Mouse (Mus musculus): ENCODE data around the gene Lad1. TPM values are rescaled to one million over a fixed set of nuclear protein-coding genes. Genes with fewer than 3 reads are reported as not detected.

Lad1 gene
- polyA plus RNA-seq, 1 experiment, result not detected

- WGBS, result 64% methylated on average over 5 of the region's 5 CpGs
- TF ChIP-seq POLR2A (IDR thresholded peaks at IDR 0.05; ENCODE audit: insufficient read depth, low read depth, low read length) (no peak), CTCF (IDR thresholded peaks at IDR 0.05; ENCODE audit: insufficient read depth, low read depth, low read length) (no peak)
- Histone ChIP-seq H3K4me3 (ENCODE audit: insufficient read depth, low read depth, low read length) (no peak overlapping the region), H3K27ac (ENCODE audit: insufficient read depth, low read depth, low read length) (no peak overlapping the region), H3K4me1 (ENCODE audit: control insufficient read depth, insufficient read depth, low read length) (peaks cover 16% of the 10 kb centered on the region)
Measured at GRCm38 (mm10) chr1:135813687-135814395, 4.6 kb upstream of the Lad1 start.

- peaks cover 19% of the 10 kb centered on the region for H3K4me1 ChIP-seq (ENCODE audit: control insufficient read depth, insufficient read depth, low read length)
- WGBS, result 77% methylated on average over 5 of the region's 5 CpGs
- H3K27ac ChIP-seq (ENCODE audit: insufficient read depth, low read depth, low read length), result no peak overlapping the region
- no peak overlapping the region for H3K4me3 ChIP-seq (ENCODE audit: insufficient read depth, low read depth, low read length)
- TF ChIP-seq CTCF (IDR thresholded peaks at IDR 0.05; ENCODE audit: insufficient read depth, low read depth, low read length), result no peak
- no peak for TF ChIP-seq POLR2A (IDR thresholded peaks at IDR 0.05; ENCODE audit: insufficient read depth, low read depth, low read length)
Measured at GRCm38 (mm10) chr1:135814531-135814930, 3.9 kb upstream of the Lad1 start.

- TF ChIP-seq POLR2A (IDR thresholded peaks at IDR 0.05; ENCODE audit: insufficient read depth, low read depth, low read length) (no peak), CTCF (IDR thresholded peaks at IDR 0.05; ENCODE audit: insufficient read depth, low read depth, low read length) (no peak)
- WGBS, result 77% methylated on average over 4 of the region's 4 CpGs
- Histone ChIP-seq H3K27ac (ENCODE audit: insufficient read depth, low read depth, low read length) (no peak overlapping the region), H3K4me3 (ENCODE audit: insufficient read depth, low read depth, low read length) (no peak overlapping the region), H3K4me1 (ENCODE audit: control insufficient read depth, insufficient read depth, low read length) (peaks cover 19% of the 10 kb centered on the region)
Measured at GRCm38 (mm10) chr1:135817595-135817994, 803 bp upstream of the Lad1 start.

- 92% methylated on average over 10 of the region's 10 CpGs for WGBS
- Histone ChIP-seq H3K27ac (ENCODE audit: insufficient read depth, low read depth, low read length) (no peak overlapping the region), H3K4me1 (ENCODE audit: control insufficient read depth, insufficient read depth, low read length) (peaks cover 12% of the 10 kb centered on the region), H3K4me3 (ENCODE audit: insufficient read depth, low read depth, low read length) (no peak overlapping the region)
- TF ChIP-seq CTCF (IDR thresholded peaks at IDR 0.05; ENCODE audit: insufficient read depth, low read depth, low read length), result no peak
- TF ChIP-seq POLR2A (IDR thresholded peaks at IDR 0.05; ENCODE audit: insufficient read depth, low read depth, low read length), result no peak
Measured at GRCm38 (mm10) chr1:135820071-135820470, 1.7 kb downstream of the Lad1 start.

- Histone ChIP-seq H3K4me1 (ENCODE audit: control insufficient read depth, insufficient read depth, low read length) (peaks cover 12% of the 10 kb centered on the region), H3K27ac (ENCODE audit: insufficient read depth, low read depth, low read length) (no peak overlapping the region), H3K4me3 (ENCODE audit: insufficient read depth, low read depth, low read length) (no peak overlapping the region)
- 88% methylated on average over 16 of the region's 16 CpGs for WGBS
- TF ChIP-seq CTCF (IDR thresholded peaks at IDR 0.05; ENCODE audit: insufficient read depth, low read depth, low read length) (no peak), POLR2A (IDR thresholded peaks at IDR 0.05; ENCODE audit: insufficient read depth, low read depth, low read length) (no peak)
Measured at GRCm38 (mm10) chr1:135820736-135821364, 2.5 kb downstream of the Lad1 start.

- WGBS, result 83% methylated on average over 7 of the region's 7 CpGs
- no peak for TF ChIP-seq POLR2A (IDR thresholded peaks at IDR 0.05; ENCODE audit: insufficient read depth, low read depth, low read length)
- TF ChIP-seq CTCF (IDR thresholded peaks at IDR 0.05; ENCODE audit: insufficient read depth, low read depth, low read length), result no peak
- Histone ChIP-seq H3K27ac (ENCODE audit: insufficient read depth, low read depth, low read length) (no peak overlapping the region), H3K4me3 (ENCODE audit: insufficient read depth, low read depth, low read length) (no peak overlapping the region), H3K4me1 (ENCODE audit: control insufficient read depth, insufficient read depth, low read length) (peaks cover 12% of the 10 kb centered on the region)
Measured at GRCm38 (mm10) chr1:135821780-135822179, 3.4 kb downstream of the Lad1 start.

GRCm38 (mm10) chr1:135828918-135829317 is 10.5 kb downstream of the Lad1 start:
- WGBS, result 41% methylated on average over 1 of the region's 1 CpGs
- H3K4me1 ChIP-seq (ENCODE audit: control insufficient read depth, insufficient read depth, low read length), result peaks cover 8% of the 10 kb centered on the region
- no peak for TF ChIP-seq POLR2A (IDR thresholded peaks at IDR 0.05; ENCODE audit: insufficient read depth, low read depth, low read length)
- no peak overlapping the region for H3K4me3 ChIP-seq (ENCODE audit: insufficient read depth, low read depth, low read length)
- H3K27ac ChIP-seq (ENCODE audit: insufficient read depth, low read depth, low read length), result no peak overlapping the region

GRCm38 (mm10) chr1:135834206-135834859 is 15.9 kb downstream of the Lad1 start:
- 0 out of 2 replicates have a peak, but pooled peaks cover 7% of the 10 kb centered on the region for H3K4me1 ChIP-seq (ENCODE audit: control insufficient read depth, insufficient read depth, low read length)

GRCm38 (mm10) chr1:135834983-135835382 is 16.6 kb downstream of the Lad1 start:
- WGBS, result 90% methylated on average over 8 of the region's 8 CpGs
- H3K4me3 ChIP-seq (ENCODE audit: insufficient read depth, low read depth, low read length), result no peak overlapping the region
- no peak overlapping the region for H3K27ac ChIP-seq (ENCODE audit: insufficient read depth, low read depth, low read length)
- no peak for TF ChIP-seq CTCF (IDR thresholded peaks at IDR 0.05; ENCODE audit: insufficient read depth, low read depth, low read length)
- no peak for TF ChIP-seq POLR2A (IDR thresholded peaks at IDR 0.05; ENCODE audit: insufficient read depth, low read depth, low read length)
- 0 out of 2 replicates have a peak, but pooled peaks cover 7% of the 10 kb centered on the region for H3K4me1 ChIP-seq (ENCODE audit: control insufficient read depth, insufficient read depth, low read length)

More at GRCm38 (mm10) chr1:135834206-135834859, 15.9 kb downstream of the Lad1 start:
- Histone ChIP-seq H3K27ac (ENCODE audit: insufficient read depth, low read depth, low read length) (no peak overlapping the region), H3K4me3 (ENCODE audit: insufficient read depth, low read depth, low read length) (no peak overlapping the region)
- TF ChIP-seq POLR2A (IDR thresholded peaks at IDR 0.05; ENCODE audit: insufficient read depth, low read depth, low read length) (no peak), CTCF (IDR thresholded peaks at IDR 0.05; ENCODE audit: insufficient read depth, low read depth, low read length) (no peak)
- WGBS, result 75% methylated on average over 6 of the region's 6 CpGs

Data from olfactory bulb, adult 2 months (tissue).